Mouse (Mus musculus) hindlimb bud, embryonic 11.5 days (tissue): ENCODE results near the gene Ctsg.
"Not testable (repeated sequence)": the region's sequence is repeated elsewhere in the genome, so short reads cannot be mapped to it uniquely, and the experiment has no call there.

Experiments
- DNase-seq: peaks from one replicate; pipeline ENCODE4 v3.0.0-alpha.2; 2012; ENCODE audit warnings: low read depth, low spot score; ENCODE audit errors: extremely low spot score

Gene Ctsg

GRCm38 (mm10) chr14:56102386-56102785 is at the start of gene Ctsg:
Gene Ctsg, minus strand, starts transcription at chr14:56102574.
- no peak for DNase-seq

- DNase-seq, result not testable (repeated sequence)
These were observed 31.3 kb upstream of the Ctsg start for GRCm38 (mm10) chr14:56133675-56134074.

GRCm38 (mm10) chr14:56132508-56132907 is 30.1 kb upstream of the Ctsg start, which contains the start of gene Gzmd:
Gene Gzmd, minus strand, starts transcription at chr14:56132608.
- not testable (repeated sequence) for DNase-seq

GRCm38 (mm10) chr14:56128341-56128740 is 26.0 kb upstream of the Ctsg start:
- no peak for DNase-seq

- no peak for DNase-seq
These were observed 21.1 kb upstream of the Ctsg start for GRCm38 (mm10) chr14:56123516-56123915.

- DNase-seq, result no peak
These were observed 18.2 kb upstream of the Ctsg start, which contains the start of gene Gzme for GRCm38 (mm10) chr14:56120525-56120924. Gene Gzme, minus strand, starts transcription at chr14:56120625.

GRCm38 (mm10) chr14:56115531-56116310 is 13.3 kb upstream of the Ctsg start:
- DNase-seq, result not testable (repeated sequence)

- no peak for DNase-seq
These were observed 3.2 kb upstream of the Ctsg start for GRCm38 (mm10) chr14:56105447-56106180.

GRCm38 (mm10) chr14:56105016-56105415 is 2.6 kb upstream of the Ctsg start:
- no peak for DNase-seq

GRCm38 (mm10) chr14:56103452-56103851 is 1.1 kb upstream of the Ctsg start:
- DNase-seq, result no peak

- no peak for DNase-seq
These were observed 3.4 kb downstream of the Ctsg start for GRCm38 (mm10) chr14:56098940-56099339.

GRCm38 (mm10) chr14:56097597-56097996 is 4.8 kb downstream of the Ctsg start:
- no peak for DNase-seq

- DNase-seq, result no peak
These were observed 9.0 kb downstream of the Ctsg start for GRCm38 (mm10) chr14:56093353-56093752.

GRCm38 (mm10) chr14:56086711-56087110 is 15.7 kb downstream of the Ctsg start:
- DNase-seq, result no peak

GRCm38 (mm10) chr14:56085167-56085566 is 17.2 kb downstream of the Ctsg start, which contains the start of gene Mcpt8:
Gene Mcpt8, minus strand, starts transcription at chr14:56085273.
- DNase-seq, result no peak

GRCm38 (mm10) chr14:56082016-56082415 is 20.4 kb downstream of the Ctsg start:
- DNase-seq, result no peak

- DNase-seq, result not testable (repeated sequence)
These were observed 40.2 kb downstream of the Ctsg start, which contains the start of gene Mcpt4 for GRCm38 (mm10) chr14:56062213-56062612. Gene Mcpt4, minus strand, starts transcription at chr14:56062313.

GRCm38 (mm10) chr14:56057722-56058121 is 44.7 kb downstream of the Ctsg start:
- no peak for DNase-seq

GRCm38 (mm10) chr14:56055408-56055807 is 47.0 kb downstream of the Ctsg start:
- no peak for DNase-seq
